Mouse (Mus musculus) midbrain, embryonic 13.5 days (tissue): ENCODE data around the gene Dhx36. TPM values are rescaled to one million over a fixed set of nuclear protein-coding genes. Genes with fewer than 3 reads are reported as not detected.
A peak's percentile ranks its signal among the peaks of the same experiment; 100 is the strongest.

Experiments
- ATAC-seq: fragments of 200-750 bp; cut with Nextera tagmentation; 2 replicates; pipeline ENCODE4 v1.8.0; 2017; ENCODE audit warnings: mild to moderate bottlenecking, moderate TSS enrichment, moderate library complexity
- H3K27ac ChIP-seq: fragments of 300-500 bp; sonication (generic); 2 replicates; pipeline ENCODE4 v1.5.1; 2015; ENCODE audit warnings: inconsistent platforms, mild to moderate bottlenecking, moderate library complexity
- H3K27me3 ChIP-seq: fragments of 300-500 bp; sonication (generic); 2 replicates; pipeline ENCODE4 v1.6.1; 2015; ENCODE audit warnings: mild to moderate bottlenecking, inconsistent platforms
- H3K36me3 ChIP-seq: fragments of 300-500 bp; sonication (generic); 2 replicates; pipeline ENCODE4 v1.6.1; 2015; ENCODE audit warnings: mild to moderate bottlenecking, inconsistent platforms
- H3K4me1 ChIP-seq: fragments of 300-500 bp; sonication (generic); replicated peaks from 2 replicates; pipeline ENCODE4 v1.6.1; 2015; ENCODE audit warnings: inconsistent platforms
- H3K4me2 ChIP-seq: fragments of 300-500 bp; sonication (generic); replicated peaks from 2 replicates; pipeline ENCODE4 v1.6.1; 2015; ENCODE audit warnings: moderate library complexity, mild to moderate bottlenecking, inconsistent platforms
- H3K4me3 ChIP-seq: fragments of 300-500 bp; sonication (generic); replicated peaks from 2 replicates; pipeline ENCODE4 v1.5.1; 2015; ENCODE audit warnings: mild to moderate bottlenecking, inconsistent platforms
- H3K9ac ChIP-seq: fragments of 300-500 bp; sonication (generic); replicated peaks from 2 replicates; pipeline ENCODE4 v1.6.1; 2015; ENCODE audit warnings: mild to moderate bottlenecking, inconsistent platforms
- H3K9me3 ChIP-seq: fragments of 300-500 bp; sonication (generic); 2 replicates; pipeline ENCODE4 v1.6.1; 2016; ENCODE audit warnings: mild to moderate bottlenecking, inconsistent platforms
- WGBS: fragments of 180-500 bp; shearing (Covaris S2); methylation state at CpG from one replicate; pipeline ENCODE4 v1.1.7; 2015; 5-methylcytosine and 5-hydroxymethylcytosine counted together
- polyA plus RNA-seq: library from polyadenylated mRNA; unstranded; fragments of >200 nt; fragmentation: Nextera tagmentation; extraction: Ambion mirVana; gene quantifications from 2 replicates; pipeline ENCODE4 v1.2.1, GENCODE M21; 2015

The Dhx36 gene
- polyA plus RNA-seq, 1 experiment from 2014 or later, result 50.2 TPM

GRCm38 (mm10) chr3:62455854-62456253 lies 51.0 kb downstream of the Dhx36 start:
- H3K4me3 ChIP-seq, result no peak overlapping the region
- no peaks in the 10 kb centered on the region for H3K9me3 ChIP-seq
- 50% methylated on average over 1 of the region's 1 CpGs for whole genome bisulfite sequencing
- H3K36me3 ChIP-seq, result peaks cover 18% of the 10 kb centered on the region
- no peaks in the 10 kb centered on the region for H3K27me3 ChIP-seq
- peak; percentile 63 for ATAC-seq
- H3K9ac ChIP-seq, result no peak overlapping the region
- no peak overlapping the region for H3K4me2 ChIP-seq
- peak overlapping the region; percentile 39; the same call in 1 of the 2 replicates for H3K27ac ChIP-seq
- H3K4me1 ChIP-seq, result peaks cover 20% of the 10 kb centered on the region

GRCm38 (mm10) chr3:62454096-62454495 lies 52.7 kb downstream of the Dhx36 start:
- no peak overlapping the region for H3K9ac ChIP-seq
- no peaks in the 10 kb centered on the region for H3K9me3 ChIP-seq
- H3K4me3 ChIP-seq, result no peak overlapping the region
- no peak overlapping the region for H3K4me2 ChIP-seq
- H3K4me1 ChIP-seq, result peaks cover 20% of the 10 kb centered on the region
- peak; percentile 41 for ATAC-seq
- peak overlapping the region; percentile 57 for H3K27ac ChIP-seq
- no peaks in the 10 kb centered on the region for H3K27me3 ChIP-seq
- H3K36me3 ChIP-seq, result 0 out of 2 replicates have a peak, but pooled peaks cover under 1% of the 10 kb centered on the region
- 36% methylated on average over 3 of the region's 3 CpGs for WGBS

- Histone ChIP-seq H3K9me3 (no peaks in the 10 kb centered on the region), H3K9ac (no peak overlapping the region), H3K27me3 (no peaks in the 10 kb centered on the region), H3K4me1 (peaks cover 20% of the 10 kb centered on the region), H3K36me3 (no peaks in the 10 kb centered on the region), H3K4me2 (no peak overlapping the region), H3K27ac (no peak overlapping the region), H3K4me3 (no peak overlapping the region)
- ATAC-seq, result no peak
- WGBS, result 36% methylated on average over 4 of the region's 4 CpGs
These were observed 53.8 kb downstream of the Dhx36 start for GRCm38 (mm10) chr3:62452961-62453360.

- 96% methylated on average over 4 of the region's 4 CpGs for WGBS
- Histone ChIP-seq H3K27me3 (no peaks in the 10 kb centered on the region), H3K27ac (no peak overlapping the region), H3K4me2 (no peak overlapping the region), H3K9me3 (no peaks in the 10 kb centered on the region), H3K36me3 (no peaks in the 10 kb centered on the region), H3K4me3 (no peak overlapping the region), H3K4me1 (peaks cover 8% of the 10 kb centered on the region), H3K9ac (no peak overlapping the region)
- no peak for ATAC-seq
These were observed 56.8 kb downstream of the Dhx36 start for GRCm38 (mm10) chr3:62449871-62450496.

- no peak overlapping the region for H3K27ac ChIP-seq
- no peaks in the 10 kb centered on the region for H3K36me3 ChIP-seq
- H3K4me3 ChIP-seq, result no peak overlapping the region
- H3K9me3 ChIP-seq, result no peaks in the 10 kb centered on the region
- H3K9ac ChIP-seq, result no peak overlapping the region
- WGBS, result 88% methylated on average over 8 of the region's 8 CpGs
- no peak for ATAC-seq
- H3K27me3 ChIP-seq, result no peaks in the 10 kb centered on the region
- no peak overlapping the region for H3K4me2 ChIP-seq
- H3K4me1 ChIP-seq, result no peaks in the 10 kb centered on the region
These were observed 59.7 kb downstream of the Dhx36 start for GRCm38 (mm10) chr3:62447151-62447550.

- H3K27me3 ChIP-seq, result no peaks in the 10 kb centered on the region
- H3K9ac ChIP-seq, result no peak overlapping the region
- no peak overlapping the region for H3K4me3 ChIP-seq
- H3K27ac ChIP-seq, result no peak overlapping the region
- no peaks in the 10 kb centered on the region for H3K36me3 ChIP-seq
- H3K4me1 ChIP-seq, result no peaks in the 10 kb centered on the region
- ATAC-seq, result no peak
- 92% methylated on average over 7 of the region's 7 CpGs for WGBS
- no peak overlapping the region for H3K4me2 ChIP-seq
- no peaks in the 10 kb centered on the region for H3K9me3 ChIP-seq
These were observed 60.5 kb downstream of the Dhx36 start for GRCm38 (mm10) chr3:62446271-62446670.

GRCm38 (mm10) chr3:62443582-62444194 lies 63.1 kb downstream of the Dhx36 start:
- Histone ChIP-seq H3K4me2 (no peak overlapping the region), H3K27me3 (no peaks in the 10 kb centered on the region), H3K36me3 (no peaks in the 10 kb centered on the region), H3K4me3 (no peak overlapping the region), H3K27ac (no peak overlapping the region), H3K9me3 (no peaks in the 10 kb centered on the region), H3K4me1 (no peaks in the 10 kb centered on the region), H3K9ac (no peak overlapping the region)
- WGBS, result 84% methylated on average over 12 of the region's 12 CpGs
- no peak for ATAC-seq

- no peaks in the 10 kb centered on the region for H3K9me3 ChIP-seq
- no peak overlapping the region for H3K4me3 ChIP-seq
- no peak overlapping the region for H3K9ac ChIP-seq
- H3K36me3 ChIP-seq, result no peaks in the 10 kb centered on the region
- H3K4me1 ChIP-seq, result no peaks in the 10 kb centered on the region
- no peak overlapping the region for H3K4me2 ChIP-seq
- WGBS, result 15% methylated on average over 5 of the region's 5 CpGs
- no peak overlapping the region for H3K27ac ChIP-seq
- ATAC-seq, result no peak
- no peaks in the 10 kb centered on the region for H3K27me3 ChIP-seq
These were observed 66.3 kb downstream of the Dhx36 start for GRCm38 (mm10) chr3:62440431-62440969.

- Histone ChIP-seq H3K4me2 (no peak overlapping the region), H3K27ac (no peak overlapping the region), H3K4me3 (no peak overlapping the region), H3K9me3 (no peaks in the 10 kb centered on the region), H3K36me3 (no peaks in the 10 kb centered on the region), H3K4me1 (no peaks in the 10 kb centered on the region), H3K9ac (no peak overlapping the region), H3K27me3 (no peaks in the 10 kb centered on the region)
- no peak for ATAC-seq
These were observed 70.9 kb downstream of the Dhx36 start for GRCm38 (mm10) chr3:62435923-62436322.

- Histone ChIP-seq H3K9me3 (no peaks in the 10 kb centered on the region), H3K4me1 (no peaks in the 10 kb centered on the region), H3K36me3 (no peaks in the 10 kb centered on the region), H3K4me3 (no peak overlapping the region), H3K4me2 (no peak overlapping the region), H3K27me3 (no peaks in the 10 kb centered on the region), H3K9ac (no peak overlapping the region), H3K27ac (no peak overlapping the region)
- WGBS, result 75% methylated on average over 4 of the region's 4 CpGs
- no peak for ATAC-seq
These were observed 73.1 kb downstream of the Dhx36 start for GRCm38 (mm10) chr3:62433675-62434074.

- Histone ChIP-seq H3K4me3 (no peak overlapping the region), H3K4me1 (no peaks in the 10 kb centered on the region), H3K9me3 (no peaks in the 10 kb centered on the region), H3K9ac (no peak overlapping the region), H3K27ac (no peak overlapping the region), H3K27me3 (no peaks in the 10 kb centered on the region), H3K4me2 (no peak overlapping the region), H3K36me3 (no peaks in the 10 kb centered on the region)
- ATAC-seq, result no peak
- 96% methylated on average over 6 of the region's 6 CpGs for WGBS
These were observed 88.2 kb downstream of the Dhx36 start for GRCm38 (mm10) chr3:62418387-62419138.
